Mouse (Mus musculus) hindbrain, postnatal 0 days (tissue): ENCODE data around the gene Psen1. TPM values are rescaled to one million over a fixed set of nuclear protein-coding genes. Genes with fewer than 3 reads are reported as not detected.
A peak's percentile ranks its signal among the peaks of the same experiment; 100 is the strongest.

Experiments used
- ATAC-seq: fragments of 200-750 bp; cut with Nextera tagmentation; 2 replicates; pipeline ENCODE4 v1.8.0; 2017; ENCODE audit warnings: mild to moderate bottlenecking, moderate TSS enrichment, moderate library complexity
- DNase-seq: peaks from one replicate; pipeline ENCODE4 v3.0.0-alpha.2; 2015; ENCODE audit warnings: low spot score
- H3K27ac ChIP-seq: fragments of 300-500 bp; sonication (generic); 2 replicates; pipeline ENCODE4 v1.5.1; 2014; ENCODE audit warnings: mild to moderate bottlenecking
- H3K27me3 ChIP-seq: fragments of 300-500 bp; sonication (generic); 2 replicates; pipeline ENCODE4 v1.6.1; 2014; ENCODE audit warnings: low read length, mixed read lengths; ENCODE audit not compliant: insufficient read depth
- H3K36me3 ChIP-seq: fragments of 300-500 bp; sonication (generic); 2 replicates; pipeline ENCODE4 v1.6.1; 2014; ENCODE audit warnings: low read length, mixed read lengths; ENCODE audit not compliant: insufficient read depth
- H3K4me1 ChIP-seq: fragments of 300-500 bp; sonication (generic); 2 replicates; pipeline ENCODE4 v1.6.1; 2014; ENCODE audit warnings: antibody characterized with exemption, low read length, mixed read lengths; ENCODE audit not compliant: insufficient read depth
- H3K4me2 ChIP-seq: fragments of 300-500 bp; sonication (generic); 2 replicates; pipeline ENCODE4 v1.6.1; 2014; ENCODE audit warnings: low read depth, mild to moderate bottlenecking, low read length, moderate library complexity, mixed read lengths
- H3K4me3 ChIP-seq: fragments of 300-500 bp; sonication (generic); 2 replicates; pipeline ENCODE4 v1.5.1; 2014; ENCODE audit warnings: low read length
- H3K9ac ChIP-seq: fragments of 300-500 bp; sonication (generic); replicated peaks from 2 replicates; pipeline ENCODE4 v1.6.1; 2014; ENCODE audit warnings: mild to moderate bottlenecking, low read length, moderate library complexity, mixed read lengths
- H3K9me3 ChIP-seq: fragments of 300-500 bp; sonication (generic); 2 replicates; pipeline ENCODE4 v1.6.1; 2016; ENCODE audit warnings: low read length, mixed read lengths
- CTCF ChIP-seq: IDR thresholded peaks from 2 replicates; pipeline ENCODE4 v1.5.1; 2016; ENCODE audit warnings: antibody characterized with exemption, control low read depth, low read depth
- WGBS: fragments of 180-500 bp; shearing (Covaris S2); extraction: QIAGEN DNeasy Blood & Tissue Kit; methylation state at CpG from one replicate; pipeline ENCODE4 v1.1.7; 2014; 5-methylcytosine and 5-hydroxymethylcytosine counted together
- polyA plus RNA-seq: library from polyadenylated mRNA; unstranded; fragments of >200 nt; fragmentation: Nextera tagmentation; extraction: Ambion mirVana; gene quantifications from 2 replicates; pipeline ENCODE4 v1.2.1, GENCODE M21; 2015
- total RNA-seq: library from RNA; depleted of rRNA; stranded (reverse); fragments of >200 nt; gene quantifications from 2 replicates; pipeline ENCODE4 v1.2.3, GENCODE M21; 2014; rRNA removed

Gene Psen1
- total and polyA plus RNA-seq, 2 experiments from 2014 or later: 56.0 to 64.5 TPM

DNA sequence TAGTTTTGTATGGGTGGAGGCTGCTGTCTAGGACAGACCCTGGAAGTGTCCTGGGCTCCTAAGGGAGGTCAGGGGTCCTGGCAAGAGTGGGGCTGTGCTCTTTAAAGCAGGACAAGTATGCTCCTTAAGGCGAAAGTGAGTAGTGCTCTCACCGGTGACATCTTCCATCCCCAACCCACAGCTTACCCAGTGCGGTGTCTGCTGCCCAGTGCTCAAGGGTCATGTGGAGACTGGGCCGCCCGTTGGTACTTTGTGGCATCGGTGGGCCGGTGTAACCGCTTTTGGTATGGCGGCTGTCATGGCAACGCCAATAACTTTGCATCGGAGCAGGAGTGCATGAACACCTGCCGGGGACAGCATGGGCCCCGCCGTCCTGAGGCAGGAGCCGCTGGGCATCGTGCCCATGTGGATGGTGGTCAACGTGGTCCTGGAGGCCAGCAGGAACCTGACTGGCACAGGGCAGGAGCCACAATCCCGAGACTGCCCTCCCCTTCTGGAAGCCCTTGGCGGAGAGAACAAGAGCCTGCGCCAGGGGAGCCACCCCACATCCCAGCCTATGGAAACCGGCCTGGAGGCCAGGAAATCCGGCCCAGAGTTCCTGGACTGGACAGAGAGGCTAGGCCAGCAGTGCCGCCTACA is 93.8 kb downstream of the Psen1 start:
- Histone ChIP-seq H3K27me3 (no peaks in the 10 kb centered on the region), H3K4me1 (no peaks in the 10 kb centered on the region), H3K36me3 (no peaks in the 10 kb centered on the region), H3K9ac (no peak overlapping the region), H3K9me3 (no peaks in the 10 kb centered on the region), H3K4me3 (no peak overlapping the region), H3K4me2 (no peak overlapping the region), H3K27ac (peak overlapping the region; percentile 56; the same call in 1 of the 2 replicates)
- DNase-seq (peak; percentile 55), ATAC-seq (peak; percentile 61)
- TF ChIP-seq CTCF: no peak
- 51% methylated on average over 23 of the region's 23 CpGs for WGBS

- Histone ChIP-seq H3K36me3 (no peaks in the 10 kb centered on the region), H3K4me1 (no peaks in the 10 kb centered on the region), H3K27me3 (no peaks in the 10 kb centered on the region), H3K4me3 (no peak overlapping the region), H3K27ac (no peak overlapping the region), H3K9me3 (no peaks in the 10 kb centered on the region), H3K9ac (no peak overlapping the region), H3K4me2 (no peak overlapping the region)
- ATAC-seq (no peak), DNase-seq (peak; percentile 29)
- TF ChIP-seq CTCF: no peak
- WGBS: 68% methylated on average over 10 of the region's 10 CpGs
Observed at GRCm38 (mm10) chr12:83782669-83783068, 94.7 kb downstream of the Psen1 start.

Other genes with a start within 250 kb of the Psen1 start
- gene Dpf3, start 200.4 kb upstream of the Psen1 start, total RNA-seq: 35.8 and 38.9 TPM in 2 replicates
- gene Dpf3, start 200.4 kb upstream of the Psen1 start, polyA plus RNA-seq: 16.0 and 19.8 TPM in 2 replicates
- 45.0 and 55.6 TPM in 2 replicates for gene Dcaf4, start 167.7 kb upstream of the Psen1 start, total RNA-seq
- gene Dcaf4, start 167.7 kb upstream of the Psen1 start, polyA plus RNA-seq: 34.5 and 36.9 TPM in 2 replicates
- 33.2 and 36.5 TPM in 2 replicates for gene Zfyve1, start 90.9 kb upstream of the Psen1 start, total RNA-seq
- 14.4 and 14.8 TPM in 2 replicates for gene Zfyve1, start 90.9 kb upstream of the Psen1 start, polyA plus RNA-seq
- gene Rbm25, start 56.9 kb upstream of the Psen1 start, total RNA-seq: 54.1 and 65.1 TPM in 2 replicates
- 230 and 235 TPM in 2 replicates for gene Rbm25, start 56.9 kb upstream of the Psen1 start, polyA plus RNA-seq
- 3.0 and 4.9 TPM in 2 replicates for gene Papln, start 75.5 kb downstream of the Psen1 start, total RNA-seq
- gene Papln, start 75.5 kb downstream of the Psen1 start, polyA plus RNA-seq: 0.39 and 0.44 TPM in 2 replicates
- gene Numb, start 233.8 kb downstream of the Psen1 start, total RNA-seq: 16.7 and 17.7 TPM in 2 replicates
- 10.7 and 12.1 TPM in 2 replicates for gene Numb, start 233.8 kb downstream of the Psen1 start, polyA plus RNA-seq